Mouse (Mus musculus) small intestine, adult 2 months (tissue): Measurements from ENCODE around the gene Evl.

Source experiments
- CTCF ChIP-seq: fragments of 200-500 bp; IDR thresholded peaks from 2 replicates; pipeline ENCODE4 v1.5.1; 2012; ENCODE audit warnings: low read depth, mild to moderate bottlenecking, control low read depth, inconsistent platforms, low read length, moderate library complexity, mixed read lengths; ENCODE audit not compliant: insufficient replicate concordance, insufficient read length; ENCODE audit errors: extremely low read depth
- POLR2A ChIP-seq: fragments of 200-500 bp; IDR thresholded peaks from 2 replicates; pipeline ENCODE4 v1.6.1; 2012; ENCODE audit warnings: low read depth, mild to moderate bottlenecking, control low read depth, inconsistent platforms, low read length, moderate library complexity

DNA sequence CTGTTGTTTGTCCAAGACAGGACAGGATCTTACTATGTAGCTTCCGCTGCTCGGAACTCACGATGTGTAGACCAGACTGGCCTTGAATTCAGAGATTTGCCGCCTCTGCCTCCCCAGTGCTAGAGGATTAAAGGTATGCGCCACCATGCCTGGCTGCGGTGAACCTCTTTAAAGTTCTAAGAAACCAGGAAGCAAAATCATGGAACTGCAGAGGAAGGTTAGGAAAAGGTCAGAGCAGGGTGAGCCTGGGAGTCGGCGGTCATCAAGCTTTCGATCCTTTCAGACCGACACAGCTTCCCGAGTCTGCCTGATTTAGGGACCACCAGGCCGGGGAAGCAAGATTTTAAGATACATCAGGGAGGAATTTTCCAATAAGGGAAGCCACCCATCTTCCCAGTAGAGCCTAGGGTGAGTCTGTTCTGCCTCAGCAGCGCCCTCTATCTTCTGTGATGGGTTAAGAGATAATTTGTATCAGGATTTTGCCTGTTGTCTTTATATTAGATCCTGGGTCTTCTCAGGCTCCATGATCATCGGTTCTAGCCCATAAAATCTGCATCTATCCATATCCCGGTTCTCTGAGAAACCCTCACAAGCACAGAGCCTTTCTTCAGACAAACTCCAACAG lies 7.2 kb upstream of the Evl start:
- TF ChIP-seq CTCF (no peak), POLR2A (no peak)
